Comparison of ENCODE assay signal across 9 mouse cellular contexts in the genomic region with DNA sequence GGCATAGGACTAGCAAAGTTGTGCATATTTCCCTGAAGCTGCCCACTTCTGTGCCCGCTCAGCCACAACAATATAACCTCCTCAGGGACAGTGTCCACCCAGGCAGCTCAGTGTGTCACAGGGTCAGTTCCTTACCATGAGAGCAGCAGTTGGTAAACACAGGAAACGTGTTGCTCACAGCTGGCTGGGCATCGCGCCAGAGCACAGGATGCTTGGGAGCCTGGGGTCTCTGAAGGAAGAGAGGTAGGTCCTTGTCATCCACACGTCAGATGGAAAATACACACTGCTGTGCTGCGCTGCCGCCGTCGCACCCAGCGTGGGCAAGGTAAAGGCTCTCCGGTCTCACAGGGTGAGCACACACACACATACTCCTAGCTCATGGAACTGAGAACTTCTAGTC.
DNase-seq lines count a peak whose midpoint lies in the region; ATAC-seq and TF ChIP-seq lines count a peak whose summit lies in the region.
"Had no signal": no experiment of that assay in that cellular context is flagged by ENCODE, and none has a peak within 500 bp of the region (broad histone marks: within the 10 kb centered on the region; RNA-seq: fewer than 3 reads in every experiment).

No protein-coding gene starts in this region.

- H3K27ac ChIP-seq in intestine, embryonic 15.5 days: peak overlapping the region; percentile 64
- peak overlapping the region; percentile 18; the same call in 1 of the 2 replicates for H3K27ac ChIP-seq in olfactory bulb, adult 2 months (ENCODE audit: insufficient read depth, low read depth, low read length)
- no peak overlapping the region for H3K27ac ChIP-seq in liver, embryonic 12.5 days
- H3K27ac ChIP-seq: neural tube, embryonic 12.5 days had no signal

- DNase-seq in heart, adult 11 months: peak; percentile 96
- no peak for DNase-seq in heart, adult 8-10 months (ENCODE audit: low spot score)
- peak; percentile 50 for DNase-seq in T-cell, adult 2 months (ENCODE audit: low spot score)
- DNase-seq in right cerebral cortex, postnatal 14 days: no peak
- DNase-seq in layer of hippocampus, postnatal 10 days (ENCODE audit: low spot score in 2 of 2): no peak

- H3K9me3 ChIP-seq in intestine, embryonic 15.5 days: no peaks in the 10 kb centered on the region
- H3K9me3 ChIP-seq in liver, embryonic 12.5 days (replicated peaks): no peaks in the 10 kb centered on the region
- H3K9me3 ChIP-seq: neural tube, embryonic 12.5 days had no signal

- H3K4me1 ChIP-seq in intestine, embryonic 15.5 days (replicated peaks): peaks cover 10% of the 10 kb centered on the region; the same call in 1 of the 2 replicates
- H3K4me1 ChIP-seq in olfactory bulb, adult 2 months (ENCODE audit: control insufficient read depth, insufficient read depth, low read length): peaks cover 27% of the 10 kb centered on the region
- H3K4me1 ChIP-seq in liver, embryonic 12.5 days: peaks cover 7% of the 10 kb centered on the region

- no peak for TF ChIP-seq POLR2A in olfactory bulb, adult 2 months (IDR thresholded peaks at IDR 0.05; ENCODE audit: insufficient read depth, low read depth, low read length)

- no peak overlapping the region for H3K4me3 ChIP-seq in intestine, embryonic 15.5 days (replicated peaks)
- H3K4me3 ChIP-seq in olfactory bulb, adult 2 months (ENCODE audit: insufficient read depth, low read depth, low read length): no peak overlapping the region
- H3K4me3 ChIP-seq in liver, embryonic 12.5 days: no peak overlapping the region
- H3K4me3 ChIP-seq: neural tube, embryonic 12.5 days had no signal

- 46% methylated on average over 11 of the region's 11 CpGs for WGBS in intestine, embryonic 15.5 days
- 61% methylated on average over 11 of the region's 11 CpGs for WGBS in olfactory bulb, adult 2 months
- 84% methylated on average over 11 of the region's 11 CpGs for WGBS in liver, embryonic 12.5 days (ENCODE audit: insufficient replicate concordance)

- no peaks in the 10 kb centered on the region for H3K27me3 ChIP-seq in intestine, embryonic 15.5 days (replicated peaks)
- no peaks in the 10 kb centered on the region for H3K27me3 ChIP-seq in liver, embryonic 12.5 days (replicated peaks)
- H3K27me3 ChIP-seq: neural tube, embryonic 12.5 days had no signal

- TF ChIP-seq CTCF in olfactory bulb, adult 2 months (IDR thresholded peaks at IDR 0.05; ENCODE audit: insufficient read depth, low read depth, low read length): no peak

- H3K4me2 ChIP-seq in intestine, embryonic 15.5 days (replicated peaks): no peak overlapping the region
- no peak overlapping the region for H3K4me2 ChIP-seq in liver, embryonic 12.5 days
- H3K4me2 ChIP-seq: neural tube, embryonic 12.5 days had no signal

- no peak overlapping the region for H3K9ac ChIP-seq in intestine, embryonic 15.5 days
- H3K9ac ChIP-seq in liver, embryonic 12.5 days: no peak overlapping the region
- H3K9ac ChIP-seq: neural tube, embryonic 12.5 days had no signal

- ATAC-seq in intestine, embryonic 15.5 days: peak; percentile 31; the same call in 1 of the 2 replicates
- no peak for ATAC-seq in liver, embryonic 12.5 days

- no peaks in the 10 kb centered on the region for H3K36me3 ChIP-seq in intestine, embryonic 15.5 days
- H3K36me3 ChIP-seq in liver, embryonic 12.5 days: peaks cover 8% of the 10 kb centered on the region; the same call in 1 of the 2 replicates

Comparison
In these comparisons a context has a peak if more than half of its experiments do, and no peak if none do; other contexts are left out.
1. DNase-seq: peak in heart, adult 11 months (single experiment) and T-cell, adult 2 months (single experiment); none in heart, adult 8-10 months (single experiment), right cerebral cortex, postnatal 14 days (single experiment) and layer of hippocampus, postnatal 10 days (0 of 2).